Mouse (Mus musculus): ENCODE measurements around the gene Slc10a1.

DNA sequence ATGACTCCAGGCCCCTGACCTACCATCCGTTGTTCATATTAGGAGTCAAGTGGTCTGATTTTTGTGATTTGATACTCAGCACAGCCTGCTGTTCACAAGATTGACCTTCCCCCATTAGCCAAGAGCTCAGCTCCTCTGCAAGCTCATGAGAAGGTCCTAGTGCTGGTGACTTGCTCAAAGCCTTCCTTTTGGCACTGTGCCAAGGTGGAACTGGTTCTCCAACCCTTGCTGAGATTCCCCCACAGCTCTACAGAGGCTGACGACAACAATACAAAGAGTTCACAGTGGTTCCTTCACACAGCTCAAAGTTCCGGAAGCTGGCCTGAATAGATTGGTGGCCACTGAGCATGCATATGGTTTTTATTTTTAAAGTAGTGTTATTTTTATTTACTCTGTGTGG lies 44.3 kb downstream of the Slc10a1 start:
- TF ChIP-seq POLR2AphosphoS2 (IDR thresholded peaks at IDR 0.05; ENCODE audit: insufficient read length, low read depth) (no peak), POLR2A (IDR thresholded peaks at IDR 0.05; ENCODE audit: insufficient read length, low read depth) (no peak), TCF12 (IDR thresholded peaks at IDR 0.05; ENCODE audit: insufficient read depth, poor library complexity, severe bottlenecking) (no peak)
